ENCODE assay signal across 14 mouse cellular contexts in the genomic region with DNA sequence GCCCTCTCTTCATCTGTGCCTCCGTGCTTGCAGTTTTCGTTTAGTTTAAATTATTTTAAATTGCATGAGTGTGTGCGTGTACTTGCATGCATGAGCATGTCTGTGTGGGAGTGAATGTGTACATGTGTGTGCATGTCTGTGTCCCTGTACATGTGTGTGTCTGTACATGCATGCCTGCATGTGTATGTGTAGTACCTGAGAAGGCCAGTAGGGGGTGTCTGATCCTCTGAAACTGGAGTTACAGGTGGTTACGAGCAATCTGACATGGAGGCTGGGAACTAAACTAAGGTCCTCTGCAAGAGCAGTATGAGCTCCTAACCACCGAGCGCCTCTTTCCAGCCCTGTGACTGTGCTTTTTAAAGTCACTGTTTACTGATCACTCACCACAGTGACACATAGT. TPM values are rescaled to one million over a fixed set of nuclear protein-coding genes. Genes with fewer than 3 reads are reported as not detected.
DNase-seq lines count a peak whose midpoint lies in the region; ATAC-seq and TF ChIP-seq lines count a peak whose summit lies in the region.
"Had no signal": no experiment of that assay in that cellular context is flagged by ENCODE, and none has a peak within 500 bp of the region (broad histone marks: within the 10 kb centered on the region; RNA-seq: fewer than 3 reads in every experiment).

No protein-coding gene starts in this region.

- peak; percentile 45 for TF ChIP-seq CTCF in heart, adult 2 months (IDR thresholded peaks at IDR 0.05)
- TF ChIP-seq CTCF in midbrain, postnatal 0 days (IDR thresholded peaks at IDR 0.05): peak; percentile 47
- TF ChIP-seq CTCF in G1E (IDR thresholded peaks at IDR 0.05; ENCODE audit: low read depth, low read length): peak; percentile 26; the same call in 1 of the 2 replicates
- TF ChIP-seq CTCF in small intestine, adult 2 months (IDR thresholded peaks at IDR 0.05; ENCODE audit: extremely low read depth, insufficient read length, insufficient replicate concordance, low read depth, low read length): peak; percentile 24; the same call in 1 of the 2 replicates

- no peaks in the 10 kb centered on the region for H3K4me1 ChIP-seq in heart, adult 2 months (ENCODE audit: control insufficient read depth, insufficient read depth, low read length)
- H3K4me1 ChIP-seq in midbrain, postnatal 0 days (ENCODE audit: insufficient read depth, low read length): no peaks in the 10 kb centered on the region
- no peaks in the 10 kb centered on the region for H3K4me1 ChIP-seq in midbrain, embryonic 13.5 days (replicated peaks)
- H3K4me1 ChIP-seq in G1E (ENCODE audit: insufficient read depth, low read depth, low read length): no peaks in the 10 kb centered on the region; the same call in 1 of the 2 replicates
- H3K4me1 ChIP-seq in small intestine, adult 2 months (ENCODE audit: control insufficient read depth, insufficient read depth, insufficient read length, low read length): no peaks in the 10 kb centered on the region
- H3K4me1 ChIP-seq: forebrain, embryonic 15.5 days; limb, embryonic 13.5 days had no signal

- H3K9ac ChIP-seq in heart, adult 2 months (ENCODE audit: low read depth, low read length): no peak overlapping the region
- H3K9ac ChIP-seq in midbrain, postnatal 0 days (replicated peaks; ENCODE audit: low read length, poor library complexity, severe bottlenecking): no peak overlapping the region
- no peak overlapping the region for H3K9ac ChIP-seq in midbrain, embryonic 13.5 days (replicated peaks)
- H3K9ac ChIP-seq: forebrain, embryonic 15.5 days; limb, embryonic 13.5 days had no signal

- no peak for TF ChIP-seq POLR2A in heart, adult 2 months (IDR thresholded peaks at IDR 0.05; ENCODE audit: insufficient read depth, low read depth, low read length)
- TF ChIP-seq POLR2A in small intestine, adult 2 months (IDR thresholded peaks at IDR 0.05; ENCODE audit: low read depth, low read length): no peak

- H3K27ac ChIP-seq in heart, adult 2 months: no peak overlapping the region
- no peak overlapping the region for H3K27ac ChIP-seq in midbrain, postnatal 0 days (ENCODE audit: low read depth, low read length)
- H3K27ac ChIP-seq in midbrain, embryonic 13.5 days: no peak overlapping the region
- no peak overlapping the region for H3K27ac ChIP-seq in small intestine, adult 2 months (ENCODE audit: insufficient read depth, low read depth, low read length)
- H3K27ac ChIP-seq: forebrain, embryonic 15.5 days; limb, embryonic 13.5 days had no signal

- no peaks in the 10 kb centered on the region for H3K27me3 ChIP-seq in heart, adult 2 months (ENCODE audit: control insufficient read depth, insufficient read depth, low read length)
- H3K27me3 ChIP-seq in midbrain, postnatal 0 days (ENCODE audit: insufficient read depth, low read length): no peaks in the 10 kb centered on the region
- H3K27me3 ChIP-seq in midbrain, embryonic 13.5 days: no peaks in the 10 kb centered on the region
- H3K27me3 ChIP-seq in G1E (ENCODE audit: insufficient read depth, low read length): no peaks in the 10 kb centered on the region; the same call in 1 of the 2 replicates
- H3K27me3 ChIP-seq in small intestine, adult 2 months (ENCODE audit: control insufficient read depth, insufficient read depth, low read length): no peaks in the 10 kb centered on the region
- H3K27me3 ChIP-seq: forebrain, embryonic 15.5 days; limb, embryonic 13.5 days had no signal

- no peaks in the 10 kb centered on the region for H3K9me3 ChIP-seq in midbrain, postnatal 0 days (ENCODE audit: low read length)
- H3K9me3 ChIP-seq in midbrain, embryonic 13.5 days: no peaks in the 10 kb centered on the region
- H3K9me3 ChIP-seq in G1E (replicated peaks): no peaks in the 10 kb centered on the region
- H3K9me3 ChIP-seq: forebrain, embryonic 15.5 days; limb, embryonic 13.5 days had no signal

- H3K36me3 ChIP-seq in heart, adult 2 months (ENCODE audit: control insufficient read depth, insufficient read depth, low read length): no peaks in the 10 kb centered on the region
- no peaks in the 10 kb centered on the region for H3K36me3 ChIP-seq in midbrain, postnatal 0 days (ENCODE audit: insufficient read depth, low read length)
- H3K36me3 ChIP-seq in midbrain, embryonic 13.5 days: no peaks in the 10 kb centered on the region
- H3K36me3 ChIP-seq in G1E (replicated peaks): no peaks in the 10 kb centered on the region
- H3K36me3 ChIP-seq in small intestine, adult 2 months (ENCODE audit: control insufficient read depth, insufficient read depth, low read length): no peaks in the 10 kb centered on the region
- H3K36me3 ChIP-seq: forebrain, embryonic 15.5 days; limb, embryonic 13.5 days had no signal

- 96% methylated on average over 6 of the region's 6 CpGs for WGBS in heart, adult 2 months
- WGBS in midbrain, postnatal 0 days: 92% methylated on average over 6 of the region's 6 CpGs
- 90% methylated on average over 6 of the region's 6 CpGs for WGBS in midbrain, embryonic 13.5 days
- WGBS in small intestine, adult 2 months: 96% methylated on average over 6 of the region's 6 CpGs

- H3K4me3 ChIP-seq in heart, adult 2 months: no peak overlapping the region
- no peak overlapping the region for H3K4me3 ChIP-seq in midbrain, postnatal 0 days (ENCODE audit: low read depth, low read length)
- no peak overlapping the region for H3K4me3 ChIP-seq in midbrain, embryonic 13.5 days (replicated peaks)
- no peak overlapping the region for H3K4me3 ChIP-seq in G1E (ENCODE audit: low read depth, low read length)
- H3K4me3 ChIP-seq in small intestine, adult 2 months (ENCODE audit: low read depth, low read length): no peak overlapping the region
- H3K4me3 ChIP-seq: forebrain, embryonic 15.5 days; limb, embryonic 13.5 days had no signal

- no peak overlapping the region for H3K4me2 ChIP-seq in midbrain, postnatal 0 days (ENCODE audit: low read depth, low read length, poor library complexity, severe bottlenecking)
- H3K4me2 ChIP-seq in midbrain, embryonic 13.5 days (replicated peaks): no peak overlapping the region
- H3K4me2 ChIP-seq: forebrain, embryonic 15.5 days; limb, embryonic 13.5 days had no signal

- no peak for TF ChIP-seq EP300 in heart, adult 2 months (IDR thresholded peaks at IDR 0.05; ENCODE audit: insufficient read depth, low read depth, low read length)

- intact Hi-C loops in heart, adult 2 months (cut with DNase I): no loop called here
- intact Hi-C loops in left cerebral cortex, postnatal 14 days (cut with DNase I): no loop called here

- no peaks in the 10 kb centered on the region for H3K79me2 ChIP-seq in heart, adult 2 months (replicated peaks; ENCODE audit: control insufficient read depth, insufficient read depth, low read length)

- DNase-seq in heart, adult 2 months: no peak
- DNase-seq in heart, adult 11 months: no peak
- no peak for DNase-seq in midbrain, postnatal 0 days (ENCODE audit: low spot score)
- no peak for DNase-seq in G1E (ENCODE audit: low spot score)
- DNase-seq in urinary bladder, adult 18-20 months (ENCODE audit: low spot score in 2 of 2): no peak
- no peak for DNase-seq in left cerebral cortex, postnatal 14 days (ENCODE audit: low spot score in 2 of 2)
- DNase-seq: adrenal gland, postnatal 25 days; cerebellum, adult 18-20 months had no signal

- ATAC-seq in midbrain, postnatal 0 days (ENCODE audit: low FRiP score): no peak
- no peak for ATAC-seq in midbrain, embryonic 13.5 days
- no peak for ATAC-seq in G1E (ENCODE audit: extremely low read depth, insufficient number of reproducible peaks, low FRiP score, poor library complexity, severe bottlenecking)
- ATAC-seq: forebrain, embryonic 15.5 days had no signal

RNA-seq across cellular contexts. Expression of gene Gan, which starts 9.4 kb away (rescaled TPM):
- total RNA-seq in heart, adult 2 months (2021): 1 to 10 TPM; 4.2 to 5.2 TPM
- 1.7 and 2.6 TPM in 2 replicates for polyA plus RNA-seq in heart, adult 2 months (2012; rRNA removed)
- total RNA-seq in midbrain, postnatal 0 days (2014; rRNA removed): 13.5 and 14.2 TPM in 2 replicates
- polyA plus RNA-seq in midbrain, postnatal 0 days (2015; fragmentation: Nextera tagmentation; extraction: Ambion mirVana): 4.0 and 4.6 TPM in 2 replicates
- polyA plus RNA-seq in midbrain, embryonic 13.5 days (2015; fragmentation: Nextera tagmentation; extraction: Ambion mirVana): 2.9 and 3.0 TPM in 2 replicates
- 10.1 and 11.7 TPM in 2 replicates for total RNA-seq in G1E (2014; fragmentation: Nextera tagmentation)
- 3.7 and 5.0 TPM in 2 replicates for total RNA-seq in G1E (2017)
- polyA plus RNA-seq in G1E (2012): 1.4 and 1.8 TPM in 2 replicates
- polyA plus RNA-seq in small intestine, adult 2 months (2012; rRNA removed): 2.4 and 4.6 TPM in 2 replicates
- 10 to 100 TPM; 17.2 to 19.3 TPM for total RNA-seq in left cerebral cortex, postnatal 14 days (2021)

RNA-seq across cellular contexts. Expression of gene Bco1, which starts 52.9 kb away (rescaled TPM):
- not detected for total RNA-seq in heart, adult 2 months (2021)
- 0.06 TPM in 1 of 2 replicates, not detected in the other for polyA plus RNA-seq in heart, adult 2 months (2012; rRNA removed)
- total RNA-seq in midbrain, postnatal 0 days (2014; rRNA removed): 0.14 and 0.27 TPM in 2 replicates
- polyA plus RNA-seq in midbrain, postnatal 0 days (2015; fragmentation: Nextera tagmentation; extraction: Ambion mirVana): 0.32 and 0.52 TPM in 2 replicates
- 0.08 and 0.13 TPM in 2 replicates for polyA plus RNA-seq in midbrain, embryonic 13.5 days (2015; fragmentation: Nextera tagmentation; extraction: Ambion mirVana)
- total RNA-seq in G1E (2014; fragmentation: Nextera tagmentation): not detected in 2 replicates
- 0.06 TPM in 1 of 2 replicates, not detected in the other for total RNA-seq in G1E (2017)
- not detected in 2 replicates for polyA plus RNA-seq in G1E (2012)
- 0.42 and 1.4 TPM in 2 replicates for polyA plus RNA-seq in small intestine, adult 2 months (2012; rRNA removed)
- total RNA-seq in left cerebral cortex, postnatal 14 days (2021): not detected
- total RNA-seq: heart, adult 8-10 months; layer of hippocampus, postnatal 14 days had no signal
